Mouse (Mus musculus) erythroblast, embryonic 14.5 days (primary cell): ENCODE results near the gene Nfatc2.

ENCODE experiments used
- GATA1 ChIP-seq: IDR thresholded peaks from 2 replicates; pipeline ENCODE4 v1.6.1; 2012; ENCODE audit warnings: low read length, inconsistent platforms, mixed read lengths
- TAL1 ChIP-seq: IDR thresholded peaks from 3 replicates; pipeline ENCODE4 v1.6.1; 2012; ENCODE audit warnings: low read length, inconsistent platforms, mixed read lengths

DNA sequence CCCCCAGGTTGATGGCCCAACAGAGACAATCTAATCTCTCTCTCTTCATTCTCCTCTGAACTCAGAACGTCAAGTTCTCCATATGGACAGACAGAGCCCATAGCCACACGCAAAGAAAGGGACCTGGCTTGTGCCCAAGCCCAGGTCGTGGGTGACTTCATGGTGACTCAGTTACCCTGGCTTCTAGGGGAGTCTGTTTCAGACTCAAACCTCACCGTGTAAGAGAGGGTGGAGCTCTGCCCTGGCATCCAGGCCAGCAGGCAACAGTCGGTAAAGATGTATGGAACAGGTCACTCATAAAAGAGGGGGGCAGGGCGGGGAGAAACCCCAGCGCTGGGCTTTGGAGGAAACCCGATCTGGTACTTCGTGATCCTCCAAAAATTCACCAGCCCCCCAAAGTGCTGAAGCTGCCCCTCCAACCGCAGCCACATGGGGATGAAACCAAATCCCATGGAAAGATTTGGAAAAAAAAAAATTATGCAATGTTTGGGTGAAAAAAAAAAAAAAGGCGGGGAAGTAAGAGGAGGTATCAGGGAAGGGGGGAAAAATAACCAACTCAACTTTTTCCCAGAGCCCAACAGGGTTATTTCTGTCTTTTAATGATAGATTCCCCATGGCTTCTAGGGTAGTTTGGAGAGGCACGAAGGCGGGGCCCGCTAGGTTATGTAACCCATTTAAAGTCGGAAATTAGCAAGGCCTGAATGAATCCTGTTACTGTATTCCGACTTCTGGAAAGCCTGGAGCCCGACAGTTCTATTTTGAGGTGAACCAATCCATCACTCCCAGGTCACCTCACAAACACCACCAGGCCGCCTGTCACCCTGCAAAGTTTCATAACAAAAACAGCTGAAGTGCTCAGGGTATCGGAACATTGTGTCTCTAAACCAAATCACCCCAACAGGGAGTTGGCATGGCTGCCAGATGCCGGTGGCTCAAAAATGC, 26.6 kb upstream of the Nfatc2 start:
- TF ChIP-seq GATA1: no peak
- no peak for TF ChIP-seq TAL1
